Mouse (Mus musculus) megakaryocyte, embryonic 14.5 days (primary cell): ENCODE data around the gene Cox6a1.
"Not testable (repeated sequence)": the region's sequence is repeated elsewhere in the genome, so short reads cannot be mapped to it uniquely, and the experiment has no call there.

Experiments used
- FLI1 ChIP-seq: IDR thresholded peaks from 2 replicates; pipeline ENCODE4 v1.6.1; 2012; ENCODE audit warnings: low read length, inconsistent platforms, mixed read lengths
- GATA1 ChIP-seq: IDR thresholded peaks from 3 replicates; pipeline ENCODE4 v1.6.1; 2012; ENCODE audit warnings: mixed read lengths, low read length, inconsistent platforms, borderline replicate concordance

DNA sequence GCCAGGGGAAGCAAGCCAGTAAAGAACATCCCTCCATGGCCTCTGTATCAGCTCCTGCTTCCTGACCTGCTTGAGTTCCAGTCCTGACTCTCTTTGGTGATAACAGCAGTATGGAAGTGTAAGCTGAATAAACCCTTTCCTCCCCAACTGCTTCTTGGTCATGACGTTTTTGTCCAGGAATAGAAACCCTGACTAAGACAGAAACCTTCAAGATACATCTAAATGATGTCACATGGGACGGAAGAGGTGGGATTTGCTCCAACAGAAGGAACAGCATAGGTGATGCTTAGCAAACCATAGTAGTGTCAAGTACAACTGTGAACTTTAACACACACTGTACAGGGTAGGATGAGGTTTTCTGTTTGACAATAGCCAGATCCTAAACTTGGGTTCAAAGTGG, 30.1 kb upstream of the Cox6a1 start:
- not testable (repeated sequence) for TF ChIP-seq GATA1, FLI1
